Mouse (Mus musculus) gonadal fat pad, adult 2 months (tissue): ENCODE measurements around the gene Krt71. TPM values are rescaled to one million over a fixed set of nuclear protein-coding genes. Genes with fewer than 3 reads are reported as not detected.

Source experiments
- DNase-seq: peaks from one replicate; pipeline ENCODE4 v3.0.0-alpha.2; 2012; ENCODE audit warnings: low read depth
- polyA plus RNA-seq: library from polyadenylated mRNA; depleted of rRNA; stranded (reverse); fragments of >200 nt; gene quantifications from 2 replicates; pipeline ENCODE4 v1.2.3, GENCODE M21; 2012; rRNA removed

The Krt71 gene
- polyA plus RNA-seq, 1 experiment, result 0.07 TPM

DNA sequence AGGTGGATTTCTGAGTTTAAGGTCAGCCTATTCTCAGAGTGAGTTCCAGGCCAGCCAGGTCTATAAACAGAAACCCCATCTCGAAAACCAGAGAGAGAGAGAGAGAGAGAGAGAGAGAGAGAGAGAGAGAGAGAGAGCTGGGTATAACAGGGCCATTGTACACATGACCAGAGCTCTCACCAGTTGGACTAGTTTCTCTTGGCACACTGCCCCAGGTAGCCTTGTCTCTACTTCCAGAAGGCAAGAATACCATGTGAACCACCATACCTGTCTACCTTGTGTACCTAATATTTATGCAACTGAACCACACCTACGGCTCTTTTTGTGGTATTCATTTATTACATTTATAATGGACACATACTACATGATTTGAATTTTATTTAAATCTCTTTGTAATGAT, 54.7 kb downstream of the Krt71 start:
- no peak for DNase-seq

Other genes starting within 250 kb of the Krt71 start
- not detected in 2 replicates for gene Gm49425, start 225.8 kb downstream of the Krt71 start, polyA plus RNA-seq
- gene Krt84, start 210.3 kb downstream of the Krt71 start, polyA plus RNA-seq, result not detected in 2 replicates
- not detected in 2 replicates for gene Krt82, start 192.4 kb downstream of the Krt71 start, polyA plus RNA-seq
- not detected in 2 replicates for gene Krt90, start 180.2 kb downstream of the Krt71 start, polyA plus RNA-seq
- not detected in 2 replicates for gene Krt75, start 169.2 kb downstream of the Krt71 start, polyA plus RNA-seq
- not detected in 2 replicates for gene Gm5414, start 114.9 kb downstream of the Krt71 start, polyA plus RNA-seq
- gene Gm5478, start 95.7 kb downstream of the Krt71 start, polyA plus RNA-seq, result not detected in 2 replicates
- not detected in 2 replicates for gene Krt6b, start 62.8 kb downstream of the Krt71 start, polyA plus RNA-seq
- gene Krt6a, start 48.8 kb downstream of the Krt71 start, polyA plus RNA-seq, result not detected in 2 replicates
- 36.9 and 48.0 TPM in 2 replicates for gene Krt5, start 30.2 kb downstream of the Krt71 start, polyA plus RNA-seq
- gene Krt72, start 43.4 kb upstream of the Krt71 start, polyA plus RNA-seq, result not detected in 2 replicates
- gene Krt73, start 59.2 kb upstream of the Krt71 start, polyA plus RNA-seq, result not detected in 2 replicates
- not detected in 2 replicates for gene Krt2, start 75.1 kb upstream of the Krt71 start, polyA plus RNA-seq
- 0.05 TPM in 1 of 2 replicates, not detected in the other for gene Krt1, start 107.7 kb upstream of the Krt71 start, polyA plus RNA-seq
- 0.22 TPM in 1 of 2 replicates, not detected in the other for gene Krt77, start 126.6 kb upstream of the Krt71 start, polyA plus RNA-seq
- gene Krt76, start 149.8 kb upstream of the Krt71 start, polyA plus RNA-seq, result not detected in 2 replicates
- 0.41 and 2.0 TPM in 2 replicates for gene Krt4, start 181.6 kb upstream of the Krt71 start, polyA plus RNA-seq
- 3.8 and 9.8 TPM in 2 replicates for gene Krt79, start 197.2 kb upstream of the Krt71 start, polyA plus RNA-seq
- gene Krt78, start 211.2 kb upstream of the Krt71 start, polyA plus RNA-seq, result 0.35 and 0.38 TPM in 2 replicates